Mouse (Mus musculus) G1E (cell line): ENCODE results near the gene Ctnnbip1. TPM values are rescaled to one million over a fixed set of nuclear protein-coding genes. Genes with fewer than 3 reads are reported as not detected.

ENCODE experiments used
- ATAC-seq: 2 replicates; pipeline ENCODE4 v1.8.0; 2016; ENCODE audit warnings: mild to moderate bottlenecking; ENCODE audit not compliant: insufficient number of reproducible peaks, poor library complexity, low FRiP score, severe bottlenecking; ENCODE audit errors: extremely low read depth
- DNase-seq: peaks from one replicate; pipeline ENCODE4 v3.0.0; 2012; ENCODE audit warnings: low spot score
- H3K27me3 ChIP-seq: 2 replicates; pipeline ENCODE4 v1.6.1; 2012; ENCODE audit warnings: mild to moderate bottlenecking, low read length, inconsistent platforms; ENCODE audit not compliant: insufficient read depth
- H3K36me3 ChIP-seq: replicated peaks from 2 replicates; pipeline ENCODE3; 2012; ENCODE audit warnings: mild to moderate bottlenecking, inconsistent platforms
- H3K4me1 ChIP-seq: 2 replicates; pipeline ENCODE4 v1.6.1; 2012; ENCODE audit warnings: low read depth, low read length, inconsistent platforms, mixed read lengths; ENCODE audit not compliant: insufficient read depth
- H3K4me3 ChIP-seq: 2 replicates; pipeline ENCODE4 v1.5.1; 2012; ENCODE audit warnings: low read depth, mild to moderate bottlenecking, inconsistent platforms, low read length, moderate library complexity, mixed read lengths
- H3K9me3 ChIP-seq: replicated peaks from 2 replicates; pipeline ENCODE4 v1.6.1; 2012; ENCODE audit warnings: inconsistent platforms
- CTCF ChIP-seq: IDR thresholded peaks from 2 replicates; pipeline ENCODE4 v1.5.1; 2012; ENCODE audit warnings: low read depth, low read length, inconsistent platforms, mixed read lengths
- GATA1 ChIP-seq: IDR thresholded peaks from 2 replicates; pipeline ENCODE4 v1.6.1; 2012; ENCODE audit warnings: borderline replicate concordance, low read length, inconsistent platforms, mixed read lengths
- GATA2 ChIP-seq: IDR thresholded peaks from 2 replicates; pipeline ENCODE4 v1.6.1; 2012; ENCODE audit warnings: low read depth, low read length, inconsistent platforms, borderline replicate concordance
- POLR2AphosphoS5 ChIP-seq: IDR thresholded peaks from 2 replicates; pipeline ENCODE4 v1.6.1; 2012; ENCODE audit warnings: low read depth, low read length, inconsistent platforms; ENCODE audit not compliant: insufficient replicate concordance
- TAL1 ChIP-seq: conservative IDR thresholded peaks from 2 replicates; pipeline ENCODE4 v1.6.1; 2012; ENCODE audit warnings: low read depth, low read length, inconsistent platforms, mixed read lengths
- polyA plus RNA-seq: library from polyadenylated mRNA; stranded (reverse); fragments of >175 nt; gene quantifications from 2 replicates; pipeline ENCODE4 v1.2.3, GENCODE M21; 2012
- total RNA-seq, 2 experiments: library from RNA; stranded (forward) in 1 of 2; stranded (reverse) in 1 of 2; fragments of 200-1000 nt in 1 of 2; fragments of >200 nt in 1 of 2; fragmentation: Nextera tagmentation in 1 of 2; gene quantifications; 2 replicates each; pipeline ENCODE4 v1.2.3; 2014 to 2017

The Ctnnbip1 gene
- total and polyA plus RNA-seq, 3 experiments: 0.98 to 2.9 (median 1.3) TPM

- ATAC-seq: no peak
- no peak overlapping the region for H3K4me3 ChIP-seq
- H3K4me1 ChIP-seq: no peaks in the 10 kb centered on the region
- DNase-seq: no peak
- H3K27me3 ChIP-seq: peaks cover 6% of the 10 kb centered on the region; the same call in 1 of the 2 replicates
- no peaks in the 10 kb centered on the region for H3K9me3 ChIP-seq
- no peaks in the 10 kb centered on the region for H3K36me3 ChIP-seq
- no peak for TF ChIP-seq TAL1
- no peak for TF ChIP-seq CTCF
- TF ChIP-seq GATA1: no peak
- TF ChIP-seq POLR2AphosphoS5: no peak
- TF ChIP-seq GATA2: no peak
Measured at GRCm38 (mm10) chr4:149576993-149577548, 59.0 kb downstream of the Ctnnbip1 start.

GRCm38 (mm10) chr4:149578085-149578681, 60.1 kb downstream of the Ctnnbip1 start:
- no peak for TF ChIP-seq CTCF
- TF ChIP-seq GATA1: no peak
- no peak for TF ChIP-seq POLR2AphosphoS5
- TF ChIP-seq TAL1: no peak
- TF ChIP-seq GATA2: no peak
- H3K9me3 ChIP-seq: no peaks in the 10 kb centered on the region
- DNase-seq: no peak
- H3K4me3 ChIP-seq: no peak overlapping the region
- no peaks in the 10 kb centered on the region for H3K36me3 ChIP-seq
- no peak for ATAC-seq
- peaks cover 6% of the 10 kb centered on the region; the same call in 1 of the 2 replicates for H3K27me3 ChIP-seq
- H3K4me1 ChIP-seq: no peaks in the 10 kb centered on the region

GRCm38 (mm10) chr4:149578831-149579230, 60.8 kb downstream of the Ctnnbip1 start:
- H3K36me3 ChIP-seq: no peaks in the 10 kb centered on the region
- no peak overlapping the region for H3K4me3 ChIP-seq
- DNase-seq (no peak), ATAC-seq (no peak)
- no peaks in the 10 kb centered on the region for H3K9me3 ChIP-seq
- no peaks in the 10 kb centered on the region for H3K4me1 ChIP-seq
- peaks cover 6% of the 10 kb centered on the region; the same call in 1 of the 2 replicates for H3K27me3 ChIP-seq
- TF ChIP-seq GATA1 (no peak), TAL1 (no peak), GATA2 (no peak), POLR2AphosphoS5 (no peak), CTCF (no peak)

GRCm38 (mm10) chr4:149585236-149585635, 67.2 kb downstream of the Ctnnbip1 start:
- H3K36me3 ChIP-seq: no peaks in the 10 kb centered on the region
- peaks cover 13% of the 10 kb centered on the region for H3K9me3 ChIP-seq
- ATAC-seq (no peak), DNase-seq (no peak)
- no peak overlapping the region for H3K4me3 ChIP-seq
- TF ChIP-seq CTCF (no peak), GATA1 (no peak), POLR2AphosphoS5 (no peak), GATA2 (no peak), TAL1 (no peak)
- H3K27me3 ChIP-seq: peaks cover 5% of the 10 kb centered on the region; the same call in 1 of the 2 replicates
- H3K4me1 ChIP-seq: no peaks in the 10 kb centered on the region

GRCm38 (mm10) chr4:149586044-149586782, 68.2 kb downstream of the Ctnnbip1 start, which contains the start of gene Clstn1:
TSS of gene Clstn1 (plus strand) at chr4:149586468.
- ATAC-seq (no peak), DNase-seq (no peak)
- Histone ChIP-seq H3K36me3 (no peaks in the 10 kb centered on the region), H3K4me3 (no peak within 1 kb of the TSS), H3K9me3 (peaks cover 13% of the 10 kb centered on the region), H3K27me3 (peaks cover 5% of the 10 kb centered on the region; the same call in 1 of the 2 replicates), H3K4me1 (no peaks in the 10 kb centered on the region)
- TF ChIP-seq CTCF (no peak), GATA2 (no peak), GATA1 (no peak), TAL1 (no peak), POLR2AphosphoS5 (no peak)
